Mouse (Mus musculus): ENCODE measurements around the gene Dlx2. TPM values are rescaled to one million over a fixed set of nuclear protein-coding genes. Genes with fewer than 3 reads are reported as not detected.

Dlx2 gene
- total RNA-seq (2023): not detected

DNA sequence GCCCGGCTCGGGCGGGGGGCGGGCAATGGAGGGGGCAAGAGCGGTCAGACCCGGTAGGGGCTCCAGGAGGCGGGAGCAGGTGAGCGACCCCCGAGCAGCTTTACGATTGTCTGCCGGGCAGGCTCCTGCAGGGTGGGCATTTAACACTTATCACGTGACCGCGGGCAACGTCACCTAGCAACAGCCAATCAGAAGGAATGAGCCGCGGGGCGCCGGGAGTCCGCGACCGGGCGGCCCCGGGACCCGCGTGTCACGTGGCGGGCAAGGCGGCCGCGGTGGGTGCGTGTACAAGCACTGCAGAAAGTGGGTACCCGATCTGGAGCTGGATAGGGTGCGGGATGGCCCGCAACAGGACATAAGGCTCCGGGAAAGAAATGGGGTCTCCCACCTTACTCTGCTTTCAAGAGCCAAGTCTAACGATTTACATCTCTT lies at the start of gene Dlx2:
TSS of gene Dlx2 (minus strand) at position 115 of the 432 bp plus-strand sequence.

GRCm38 (mm10) chr2:71528014-71528713 lies 18.4 kb downstream of the Dlx2 start, which contains the start of gene Dlx1:
Dlx1 (plus strand) TSS chr2:71528113.

Other genes starting within 250 kb of the Dlx2 start
- 52.8 TPM for gene Slc25a12, start 179.0 kb downstream of the Dlx2 start, total RNA-seq (2023)
- 27.2 TPM for gene Hat1, start 157.8 kb downstream of the Dlx2 start, total RNA-seq (2023)
- gene Metap1d, start 93.5 kb downstream of the Dlx2 start, total RNA-seq (2023): 33.6 TPM
- not detected for gene Dlx1, start 18.6 kb downstream of the Dlx2 start, total RNA-seq (2023)
- 166 TPM for gene Itga6, start 198.9 kb upstream of the Dlx2 start, total RNA-seq (2023)